Mouse (Mus musculus): ENCODE measurements around the gene Tubgcp3. TPM values are rescaled to one million over a fixed set of nuclear protein-coding genes. Genes with fewer than 3 reads are reported as not detected.
A peak's percentile ranks its signal among the peaks of the same experiment; 100 is the strongest.
"Not testable (repeated sequence)": the region's sequence is repeated elsewhere in the genome, so short reads cannot be mapped to it uniquely, and the experiment has no call there.

Tubgcp3 gene
- 45.9 to 66.4 TPM (median 53.4 TPM) in 3 replicates for total RNA-seq (2017)

DNA sequence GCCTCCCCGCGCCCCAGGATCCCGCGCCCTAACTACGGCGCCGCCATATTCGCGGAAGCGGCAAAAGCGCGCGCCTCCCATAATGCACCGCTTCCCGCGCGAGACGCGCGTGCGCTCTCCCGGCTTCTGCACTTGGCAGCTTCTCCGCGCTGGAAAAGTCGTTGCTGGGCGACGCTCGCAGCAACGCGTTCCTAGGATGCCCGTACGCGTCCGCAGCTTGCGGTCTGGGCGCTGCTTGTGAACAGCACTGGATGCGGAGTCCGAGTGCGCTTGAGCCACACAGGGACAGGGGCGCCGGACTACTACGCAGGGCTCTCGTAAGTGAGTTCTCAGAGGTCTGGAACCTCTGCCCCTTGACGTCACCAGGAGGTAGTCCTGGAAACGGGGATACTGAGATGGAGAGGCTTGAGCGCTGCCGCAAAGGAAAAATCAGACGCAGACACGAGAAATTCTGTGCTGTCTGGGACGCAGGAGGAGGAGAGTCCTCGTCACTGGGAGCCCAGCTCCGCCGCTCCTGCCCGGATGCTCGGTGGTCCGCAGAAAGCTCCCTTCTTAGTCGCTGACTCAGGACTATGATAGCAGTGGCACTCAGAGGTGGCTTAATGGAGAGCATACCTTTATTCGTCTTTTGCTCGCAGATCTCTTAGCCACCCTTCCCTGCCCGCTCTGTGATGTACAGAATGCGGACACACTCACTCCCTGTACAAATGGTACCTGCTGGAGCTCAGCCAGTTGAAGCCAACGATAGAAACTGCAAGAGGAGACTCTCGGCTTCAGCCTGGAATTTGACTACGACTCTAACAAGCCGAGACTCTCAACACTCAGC lies at the start of gene Tubgcp3:
Gene Tubgcp3, minus strand, starts transcription at position 193 of the 826 bp plus-strand sequence.
- ATAC-seq (replicated peaks; ENCODE audit: insufficient number of reproducible peaks, low FRiP score, low TSS enrichment, poor library complexity, severe bottlenecking): peak; percentile 86

DNA sequence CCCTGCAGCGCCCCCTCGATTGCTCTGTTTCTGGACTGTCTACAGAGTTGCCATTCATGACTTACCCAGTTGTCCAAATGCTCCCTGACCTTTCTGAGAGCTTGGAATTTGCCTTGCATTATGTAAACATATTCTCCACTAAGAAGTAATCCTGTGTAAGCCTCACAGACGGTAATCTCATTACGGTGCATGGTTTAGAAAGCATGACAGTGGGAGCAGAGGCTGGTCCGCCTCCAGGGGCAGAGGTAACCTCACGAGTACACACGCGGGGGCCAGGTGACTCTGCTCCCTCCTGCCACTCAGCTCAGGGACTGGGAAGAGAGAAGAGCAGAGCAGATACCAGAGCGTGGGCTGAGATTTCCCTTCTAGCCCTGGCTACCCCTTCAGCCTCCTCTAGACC lies 47.0 kb upstream of the Tubgcp3 start:
- no peak for ATAC-seq (replicated peaks; ENCODE audit: insufficient number of reproducible peaks, low FRiP score, low TSS enrichment, poor library complexity, severe bottlenecking)

- ATAC-seq (replicated peaks; ENCODE audit: insufficient number of reproducible peaks, low FRiP score, low TSS enrichment, poor library complexity, severe bottlenecking): no peak
Measured at GRCm38 (mm10) chr8:12715861-12716585, 44.0 kb upstream of the Tubgcp3 start.

GRCm38 (mm10) chr8:12711623-12712022 lies 39.6 kb upstream of the Tubgcp3 start:
- ATAC-seq (replicated peaks; ENCODE audit: insufficient number of reproducible peaks, low FRiP score, low TSS enrichment, poor library complexity, severe bottlenecking): no peak

DNA sequence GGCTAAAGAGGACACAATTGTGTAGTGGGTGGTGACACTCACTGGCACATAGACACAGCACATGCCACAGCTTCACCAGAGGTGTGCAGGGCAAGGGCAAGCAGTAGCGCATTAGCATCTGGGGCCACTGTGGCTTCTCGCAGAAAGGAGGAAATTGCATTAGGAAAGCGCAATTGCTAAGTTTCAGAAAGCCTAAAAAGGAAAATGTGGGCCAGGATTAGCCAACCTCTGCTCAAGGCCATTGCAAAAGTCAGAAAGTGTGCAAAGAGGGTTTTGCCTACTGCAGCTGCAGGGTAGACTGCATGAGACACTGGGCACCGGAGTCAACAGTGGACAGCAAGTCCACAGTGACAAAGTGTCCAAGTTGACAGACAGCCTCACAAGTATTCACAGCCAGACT lies 31.5 kb upstream of the Tubgcp3 start:
- ATAC-seq (replicated peaks; ENCODE audit: insufficient number of reproducible peaks, low FRiP score, low TSS enrichment, poor library complexity, severe bottlenecking): peak; percentile 49

- ATAC-seq (replicated peaks; ENCODE audit: insufficient number of reproducible peaks, low FRiP score, low TSS enrichment, poor library complexity, severe bottlenecking): peak; percentile 66
Measured at GRCm38 (mm10) chr8:12702290-12702689, 30.2 kb upstream of the Tubgcp3 start.

- ATAC-seq (replicated peaks; ENCODE audit: insufficient number of reproducible peaks, low FRiP score, low TSS enrichment, poor library complexity, severe bottlenecking): no peak
Measured at GRCm38 (mm10) chr8:12698660-12699277, 26.7 kb upstream of the Tubgcp3 start.

DNA sequence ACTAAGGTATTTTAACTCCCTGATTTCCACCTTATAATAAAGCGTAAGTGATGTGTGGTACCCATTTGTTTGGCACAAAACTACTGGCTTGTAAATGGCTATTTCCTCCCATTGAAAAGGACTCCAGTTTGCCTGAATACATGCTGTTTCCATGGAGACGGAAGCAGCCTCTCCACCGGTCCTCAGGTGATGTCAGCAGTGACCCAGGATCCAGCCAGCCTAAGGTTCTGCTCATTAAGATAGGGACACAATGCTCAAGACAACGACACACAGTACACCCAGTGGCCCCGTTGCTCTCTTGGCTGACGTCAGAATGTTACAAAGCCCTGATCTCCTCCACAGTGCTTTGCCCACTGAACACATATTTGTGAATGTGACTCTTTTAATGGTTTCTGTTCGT lies 16.8 kb upstream of the Tubgcp3 start:
- ATAC-seq (replicated peaks; ENCODE audit: insufficient number of reproducible peaks, low FRiP score, low TSS enrichment, poor library complexity, severe bottlenecking): no peak

- ATAC-seq (replicated peaks; ENCODE audit: insufficient number of reproducible peaks, low FRiP score, low TSS enrichment, poor library complexity, severe bottlenecking): peak; percentile 94
Measured at GRCm38 (mm10) chr8:12677529-12677928, 5.5 kb upstream of the Tubgcp3 start.

DNA sequence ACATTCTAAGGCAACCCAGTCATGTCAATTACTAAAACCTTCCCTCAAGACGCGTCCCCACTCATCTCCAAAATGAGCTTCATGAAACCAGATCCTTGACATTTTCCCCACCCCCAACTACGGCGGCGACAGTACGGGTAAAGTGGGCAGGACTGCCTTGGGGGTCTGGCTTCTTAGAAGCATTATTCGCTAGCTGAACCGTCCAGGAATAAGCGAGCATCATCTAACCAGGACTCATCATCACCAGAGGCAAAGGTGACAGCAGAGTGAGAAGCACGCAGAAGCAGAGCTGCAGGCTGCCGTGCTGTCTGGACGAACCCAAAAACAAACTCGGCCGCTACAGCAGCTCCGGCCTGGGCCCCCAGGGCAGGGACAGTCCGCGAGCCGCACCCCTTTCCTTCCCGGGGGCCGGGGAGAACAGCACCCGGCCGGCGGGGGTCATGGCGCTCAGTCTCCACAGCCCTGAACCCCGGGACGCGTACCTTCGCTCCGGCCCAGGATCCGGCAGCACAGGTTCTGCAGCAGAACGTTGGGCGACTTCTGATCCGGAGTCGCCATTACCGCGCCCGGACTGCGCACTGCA lies 484 bp downstream of the Tubgcp3 start:
- peak; percentile 16; the same call in 1 of the 2 replicates for ATAC-seq (replicated peaks; ENCODE audit: insufficient number of reproducible peaks, low FRiP score, low TSS enrichment, poor library complexity, severe bottlenecking)

GRCm38 (mm10) chr8:12670965-12671364 lies 1.1 kb downstream of the Tubgcp3 start:
- no peak for ATAC-seq (replicated peaks; ENCODE audit: insufficient number of reproducible peaks, low FRiP score, low TSS enrichment, poor library complexity, severe bottlenecking)

DNA sequence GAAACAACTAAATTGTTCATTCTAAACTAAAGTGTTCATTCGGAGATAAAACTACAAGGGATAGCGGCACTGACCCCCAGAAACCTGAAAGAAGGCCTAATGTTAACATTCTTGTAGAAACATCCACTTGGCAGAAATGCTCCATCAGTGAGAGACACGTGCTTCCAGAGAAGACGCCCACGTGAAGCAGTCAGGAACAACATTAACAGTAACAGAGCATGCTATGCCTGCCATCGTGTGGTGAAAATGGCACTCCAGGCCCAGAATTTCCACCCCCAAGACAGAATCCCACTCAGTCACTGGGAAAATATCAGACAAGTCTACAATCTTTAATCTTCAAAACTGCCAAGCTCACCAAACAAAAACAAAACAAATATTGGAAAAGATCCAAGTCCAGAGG lies 3.2 kb downstream of the Tubgcp3 start:
- no peak for ATAC-seq (replicated peaks; ENCODE audit: insufficient number of reproducible peaks, low FRiP score, low TSS enrichment, poor library complexity, severe bottlenecking)

DNA sequence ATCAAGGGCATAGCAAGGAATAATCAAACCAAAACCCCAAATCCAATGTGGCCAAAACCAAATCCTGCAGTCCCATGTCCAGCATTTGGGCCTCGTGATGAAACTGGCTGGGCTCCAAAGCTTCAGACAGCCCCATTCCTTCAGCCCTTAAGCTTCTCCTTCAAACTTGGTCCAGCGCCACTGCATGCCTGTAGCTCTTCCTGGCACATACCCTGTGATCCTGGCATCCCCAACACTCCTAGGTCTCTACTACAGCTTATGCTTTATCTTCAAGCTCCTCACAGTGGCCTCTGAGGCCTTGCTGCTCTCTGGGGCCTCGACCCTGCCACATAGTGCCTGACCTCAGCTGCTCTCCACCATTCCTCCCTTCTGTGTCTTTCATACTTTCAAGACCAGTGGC lies 5.5 kb downstream of the Tubgcp3 start:
- ATAC-seq (replicated peaks; ENCODE audit: insufficient number of reproducible peaks, low FRiP score, low TSS enrichment, poor library complexity, severe bottlenecking): not testable (repeated sequence)

DNA sequence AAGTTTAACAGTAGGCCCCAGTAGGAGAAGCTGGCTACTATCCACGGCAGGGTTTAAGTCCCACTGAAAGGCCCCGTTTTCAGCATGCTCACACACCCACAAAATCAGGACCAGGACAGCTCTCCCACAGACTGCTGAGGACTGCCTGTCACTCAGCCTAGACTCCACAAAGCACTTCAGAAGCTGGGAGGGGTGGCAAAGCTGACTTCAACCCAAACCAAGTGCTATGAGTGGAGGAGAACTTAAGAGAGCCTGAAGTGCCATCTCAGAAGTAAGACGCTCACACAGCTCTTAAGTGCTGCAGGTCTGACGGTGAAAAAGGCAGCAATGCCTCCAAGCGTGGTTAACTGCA lies 9.0 kb downstream of the Tubgcp3 start:
- ATAC-seq (replicated peaks; ENCODE audit: insufficient number of reproducible peaks, low FRiP score, low TSS enrichment, poor library complexity, severe bottlenecking): no peak

DNA sequence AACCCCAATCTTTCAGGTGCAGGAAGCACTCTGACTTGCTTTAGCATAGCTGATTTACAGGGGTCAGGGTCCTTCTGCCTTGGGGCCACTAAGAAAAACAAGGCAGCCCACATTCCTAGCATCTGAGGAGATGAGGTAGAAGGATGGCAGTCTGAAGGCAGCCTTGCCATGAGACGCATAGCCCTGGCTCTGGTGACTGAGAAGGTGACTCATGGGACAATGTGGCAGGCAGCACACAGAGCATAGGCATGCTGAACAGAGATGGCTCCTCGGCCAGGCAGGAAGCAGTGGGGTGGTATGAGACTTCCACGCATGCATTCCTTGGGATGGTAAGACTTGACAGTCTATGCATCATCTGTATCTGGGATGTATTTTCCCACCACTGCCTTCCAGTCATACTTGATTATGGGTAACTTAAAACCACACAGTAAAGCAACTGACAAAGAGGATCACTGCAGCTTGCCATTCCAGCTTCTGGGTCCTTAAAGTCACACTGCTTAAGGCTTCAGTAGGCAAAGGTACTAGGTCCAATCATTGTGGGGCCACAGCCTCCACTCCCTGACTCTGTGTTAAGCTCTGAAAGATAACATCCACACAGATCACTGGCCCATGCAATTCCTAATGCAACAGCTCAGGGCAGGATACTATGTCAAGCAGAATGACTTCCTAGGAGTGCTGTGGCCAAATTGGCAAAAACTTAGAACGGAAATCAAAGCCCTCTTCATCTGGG lies 9.5 kb downstream of the Tubgcp3 start:
- no peak for ATAC-seq (replicated peaks; ENCODE audit: insufficient number of reproducible peaks, low FRiP score, low TSS enrichment, poor library complexity, severe bottlenecking)

GRCm38 (mm10) chr8:12657411-12657810 lies 14.6 kb downstream of the Tubgcp3 start:
- ATAC-seq (replicated peaks; ENCODE audit: insufficient number of reproducible peaks, low FRiP score, low TSS enrichment, poor library complexity, severe bottlenecking): no peak

- 0 out of 2 replicates have a peak, but pooled peaks have one; percentile 17 for ATAC-seq (replicated peaks; ENCODE audit: insufficient number of reproducible peaks, low FRiP score, low TSS enrichment, poor library complexity, severe bottlenecking)
Measured at GRCm38 (mm10) chr8:12651246-12651645, 20.8 kb downstream of the Tubgcp3 start.

- no peak for ATAC-seq (replicated peaks; ENCODE audit: insufficient number of reproducible peaks, low FRiP score, low TSS enrichment, poor library complexity, severe bottlenecking)
Measured at GRCm38 (mm10) chr8:12650495-12650894, 21.6 kb downstream of the Tubgcp3 start.

DNA sequence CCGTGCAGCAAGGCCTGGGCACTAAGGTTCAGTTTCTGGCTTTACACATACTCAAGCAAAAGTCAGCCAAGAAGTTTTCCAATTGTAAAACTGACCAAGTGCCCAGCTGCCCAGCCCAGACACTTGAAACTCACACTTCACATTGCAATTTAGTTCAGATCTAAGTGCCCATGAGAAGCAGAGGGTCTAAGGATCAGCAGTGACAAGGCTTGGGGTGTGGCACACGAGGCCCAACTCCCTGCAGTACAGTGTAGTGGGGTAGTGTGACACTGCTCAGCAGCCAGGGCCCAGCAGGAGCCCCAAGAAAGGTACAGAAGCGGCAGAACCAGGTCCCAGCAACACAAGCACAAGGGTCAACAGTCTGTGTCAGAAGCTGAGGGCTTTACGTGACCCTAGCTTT lies 23.1 kb downstream of the Tubgcp3 start:
- no peak for ATAC-seq (replicated peaks; ENCODE audit: insufficient number of reproducible peaks, low FRiP score, low TSS enrichment, poor library complexity, severe bottlenecking)

Data from monocyte, adult 5-6 weeks (primary cell).